Mouse (Mus musculus) embryo, embryonic 10.5 days (tissue): ENCODE results near the gene Ss18l2.

Experiments
- DNase-seq: peaks from one replicate; pipeline ENCODE4 v3.0.0-alpha.2; 2015; ENCODE audit warnings: low spot score

Ss18l2 gene

DNA sequence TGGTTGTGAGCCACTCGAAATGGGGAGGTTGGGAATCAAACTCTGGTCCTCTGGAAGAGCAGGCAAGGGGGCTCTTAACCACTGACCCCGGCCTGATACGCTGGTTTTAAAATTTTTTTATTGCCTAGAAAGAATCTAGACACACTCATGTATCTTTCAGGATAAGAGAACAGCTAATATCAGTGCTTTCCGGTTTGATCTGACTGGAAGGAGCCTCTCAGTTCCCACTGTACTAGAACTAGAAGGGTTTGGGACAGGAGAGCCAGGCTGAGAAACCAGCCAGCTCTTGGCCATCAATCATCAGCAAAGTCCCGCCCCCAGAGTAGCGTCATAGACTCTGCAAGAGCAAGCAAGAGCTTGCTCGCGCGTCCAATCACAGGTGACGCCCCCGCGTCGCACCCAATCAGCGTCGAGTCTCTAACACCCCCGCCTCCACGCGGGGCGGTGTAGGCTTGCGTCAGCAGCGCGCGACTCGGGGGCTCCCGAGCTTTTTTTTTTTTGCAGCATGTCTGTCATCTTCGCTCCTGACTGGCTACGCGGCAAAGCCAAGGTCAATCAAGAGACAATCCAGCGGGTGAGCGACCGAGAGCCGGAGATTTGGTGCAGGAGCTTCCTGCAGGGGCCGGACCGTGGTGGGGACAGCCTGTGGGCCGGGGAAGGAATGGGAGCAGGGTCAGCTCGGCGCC lies at the start of gene Ss18l2:
Ss18l2 (plus strand) TSS at position 432 of the 686 bp plus-strand sequence.
- DNase-seq = peak; percentile 100

DNA sequence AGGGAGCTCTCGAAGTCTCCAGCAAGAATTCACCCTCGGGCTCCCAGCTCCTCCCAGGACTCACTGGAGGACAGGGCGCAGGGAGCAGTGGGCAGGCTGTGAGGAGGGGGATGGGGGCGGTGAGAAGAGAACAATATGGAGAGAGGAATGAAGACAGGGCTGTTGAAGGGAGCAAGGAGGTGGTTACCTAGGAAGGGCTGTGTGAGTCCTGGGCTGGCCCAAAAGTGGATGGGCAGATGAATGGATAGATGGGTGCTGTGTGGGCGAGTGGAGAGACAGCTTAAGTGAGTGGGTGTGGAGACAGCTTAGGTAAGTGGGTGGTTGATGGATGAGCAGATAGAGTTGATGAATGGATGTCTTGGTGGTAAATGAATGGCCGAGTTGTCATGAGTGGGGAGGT lies 46.7 kb upstream of the Ss18l2 start:
- DNase-seq = no peak

DNA sequence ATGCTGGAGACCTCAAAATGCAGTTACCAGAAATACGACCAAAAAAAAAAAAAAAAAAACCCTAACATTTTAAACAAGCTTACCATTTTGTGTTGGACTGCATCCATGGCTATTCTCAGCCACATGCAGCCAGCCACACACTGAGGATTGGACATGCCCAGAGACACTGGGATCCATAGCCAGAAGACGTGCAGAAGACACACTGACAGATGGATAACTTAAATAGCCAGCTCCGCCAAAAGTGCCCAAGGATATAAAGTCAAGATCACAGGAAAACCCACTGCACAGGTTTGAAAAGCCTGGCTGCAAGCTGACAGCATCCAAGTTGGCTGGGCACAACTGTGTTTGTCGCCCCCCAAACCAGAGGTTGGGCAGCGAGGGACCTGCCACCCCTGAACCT lies 46.0 kb upstream of the Ss18l2 start:
- DNase-seq = no peak

DNA sequence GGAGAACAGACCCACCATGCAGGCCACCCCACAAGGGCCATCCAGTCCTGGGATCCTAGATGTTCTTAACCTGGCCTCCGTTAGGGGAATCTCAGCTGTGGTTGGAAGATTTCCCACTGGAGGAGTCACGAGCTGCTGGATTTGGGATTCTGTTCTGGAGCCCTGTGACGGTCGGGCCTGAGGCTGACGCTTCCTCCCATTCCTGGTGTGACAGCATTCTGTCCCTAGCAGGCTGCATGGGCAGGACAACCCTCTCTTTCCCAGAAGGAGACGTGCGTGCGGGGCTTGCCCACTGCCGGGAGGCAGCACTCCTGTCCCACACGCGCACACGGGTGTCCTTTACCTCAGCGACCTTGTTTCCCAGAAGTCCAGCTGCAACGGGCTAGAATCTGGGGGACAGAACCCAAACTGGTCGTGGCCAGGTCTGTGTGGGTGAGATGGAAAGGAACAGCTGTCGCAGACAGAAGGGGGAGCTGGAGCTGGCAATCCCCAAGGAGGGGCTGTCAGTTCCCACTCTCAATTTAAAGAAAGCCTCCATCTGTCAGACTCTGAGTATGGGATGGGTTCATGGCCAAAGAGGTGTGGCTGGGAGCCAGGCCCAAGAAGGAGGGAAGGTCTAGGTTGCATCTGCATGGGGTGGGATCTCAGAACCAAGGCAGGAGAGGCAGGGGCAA lies 43.0 kb upstream of the Ss18l2 start:
- DNase-seq = no peak

DNA sequence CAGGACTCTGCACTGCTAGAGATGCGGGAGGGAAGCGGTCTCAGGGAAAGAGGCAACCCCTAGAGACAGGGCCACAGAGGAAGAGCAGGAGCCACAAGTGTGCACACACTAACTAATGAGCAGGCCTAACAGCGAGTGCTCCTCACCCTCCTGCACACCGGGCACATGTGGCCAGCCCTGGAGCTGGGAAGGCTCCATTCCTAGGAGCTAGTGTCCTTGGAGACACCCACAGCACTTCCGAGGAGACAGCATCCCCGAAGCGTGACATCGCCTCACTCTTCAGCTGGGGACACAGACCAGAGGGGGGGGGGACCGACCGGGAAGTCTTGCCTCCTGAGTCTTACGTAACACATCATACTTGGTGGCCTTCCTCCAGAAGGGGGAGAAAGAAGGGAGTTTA lies 42.3 kb upstream of the Ss18l2 start:
- DNase-seq = no peak

DNA sequence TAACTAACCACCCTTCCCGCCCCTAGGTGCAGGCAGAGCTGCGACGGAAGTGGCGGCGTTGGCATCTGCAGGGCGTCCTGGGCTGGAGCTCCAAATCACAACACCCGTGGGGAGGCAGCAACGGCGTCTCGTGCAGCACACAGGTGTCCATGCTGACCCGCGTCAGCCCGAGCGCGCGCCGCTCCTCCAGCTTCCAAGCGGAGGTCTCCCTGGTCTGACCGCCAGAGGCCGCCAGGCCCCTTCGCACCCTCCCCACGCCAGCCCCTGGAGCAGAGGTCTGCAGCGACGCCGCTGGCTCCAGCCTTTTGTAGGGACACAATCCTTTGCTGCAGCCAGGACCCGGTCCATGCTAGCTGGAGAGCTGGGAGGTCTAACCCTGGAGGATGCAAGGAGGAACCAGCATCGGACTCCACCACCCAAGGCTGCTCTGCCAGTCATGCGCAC lies 40.8 kb upstream of the Ss18l2 start:
- DNase-seq = peak; percentile 86

DNA sequence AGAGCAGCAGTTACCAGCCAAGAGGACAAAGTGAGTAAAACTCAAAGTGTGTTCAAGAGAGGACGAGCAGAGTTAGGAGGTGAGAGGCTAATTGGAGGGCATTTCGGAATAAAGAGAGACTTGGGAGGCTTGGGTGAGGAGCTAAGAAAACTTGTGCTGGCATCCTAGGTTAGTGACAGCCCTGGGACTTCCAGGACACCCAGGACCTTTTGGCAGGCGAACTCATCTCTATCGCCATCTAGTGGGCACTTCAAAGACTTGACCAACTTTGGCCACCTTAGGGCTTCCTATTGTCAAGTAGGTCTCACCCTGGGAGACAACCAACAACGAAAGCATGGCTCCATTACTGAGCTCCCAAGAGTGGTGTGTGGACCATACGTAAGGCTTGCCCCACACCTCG lies 38.8 kb upstream of the Ss18l2 start:
- DNase-seq = peak; percentile 88

DNA sequence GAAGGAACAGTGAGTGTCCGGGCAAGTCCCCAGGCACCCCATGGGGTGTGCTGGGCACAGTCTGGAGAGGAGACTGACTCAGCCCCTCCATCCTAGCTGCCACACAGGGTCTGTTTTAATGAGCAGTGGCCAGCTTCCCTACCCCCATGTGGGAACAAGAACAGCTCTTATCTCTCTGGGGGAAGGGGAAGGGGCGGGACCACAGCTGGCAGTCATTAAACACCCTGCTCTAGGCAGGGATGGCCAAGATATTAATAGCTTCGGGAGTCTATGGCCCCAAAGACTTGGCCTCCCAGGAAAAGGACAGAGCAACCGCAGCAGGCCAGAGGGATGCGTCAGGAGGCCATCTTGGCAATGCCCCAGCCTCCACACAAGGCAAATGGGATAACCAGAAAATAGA lies 37.8 kb upstream of the Ss18l2 start:
- DNase-seq = no peak

DNA sequence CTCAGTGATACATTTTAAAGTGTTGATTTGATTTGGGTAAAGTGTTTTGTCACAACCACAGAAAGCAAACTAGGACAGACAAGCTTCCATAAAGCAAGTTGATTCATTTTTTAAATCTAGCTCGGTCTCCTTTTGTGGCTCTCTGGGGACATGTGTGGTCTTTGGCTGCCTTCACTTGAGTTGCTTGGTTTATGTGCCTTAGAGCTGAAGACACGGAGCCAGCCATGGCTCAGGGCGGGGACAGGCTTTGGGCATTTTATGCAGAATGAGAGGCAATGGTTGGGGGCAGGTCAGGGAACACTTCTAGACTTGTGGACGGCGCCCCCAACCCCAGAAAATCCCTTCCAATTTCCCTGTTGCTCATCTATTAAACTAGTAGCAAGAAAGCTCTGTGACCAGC lies 36.4 kb upstream of the Ss18l2 start:
- no peak for DNase-seq

DNA sequence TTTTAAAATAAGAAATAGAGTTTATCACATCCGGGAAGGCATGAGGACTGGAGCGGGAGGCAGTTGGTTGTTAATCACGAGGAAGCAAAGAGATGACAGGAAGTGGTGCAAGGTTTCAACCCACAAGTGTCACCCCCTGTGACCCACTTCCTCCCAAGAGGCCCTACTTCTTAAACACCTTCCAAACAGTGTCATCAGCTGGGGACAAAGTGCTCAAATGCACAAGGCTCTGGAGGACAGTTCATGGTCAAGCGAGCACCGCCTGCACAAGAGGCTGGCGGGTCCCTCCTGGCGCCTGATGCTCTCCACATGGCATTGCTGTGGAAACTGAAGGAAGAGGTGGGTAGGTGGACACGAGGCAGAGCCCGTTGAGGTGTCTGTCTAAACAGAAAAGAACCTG lies 35.1 kb upstream of the Ss18l2 start:
- DNase-seq = no peak

DNA sequence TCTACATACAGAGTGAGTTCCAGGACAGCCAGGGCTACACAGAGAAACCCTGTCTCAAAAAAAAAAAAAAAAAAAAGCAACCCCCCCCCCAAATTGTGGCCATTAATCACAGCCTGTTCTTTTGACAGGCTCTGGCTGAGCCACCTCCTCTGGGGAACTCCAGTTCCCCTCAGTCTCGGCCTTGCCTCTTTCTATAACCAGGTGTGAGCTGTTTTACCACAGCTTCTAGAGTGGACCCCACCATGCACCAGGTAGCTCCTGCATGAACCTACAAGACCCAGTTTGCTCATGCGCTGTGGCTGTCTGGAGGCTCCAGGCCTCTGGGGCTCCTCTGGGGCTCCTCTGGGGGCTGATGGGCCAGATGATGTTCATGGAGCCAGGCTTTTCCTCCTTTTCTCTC lies 34.6 kb upstream of the Ss18l2 start:
- no peak for DNase-seq

DNA sequence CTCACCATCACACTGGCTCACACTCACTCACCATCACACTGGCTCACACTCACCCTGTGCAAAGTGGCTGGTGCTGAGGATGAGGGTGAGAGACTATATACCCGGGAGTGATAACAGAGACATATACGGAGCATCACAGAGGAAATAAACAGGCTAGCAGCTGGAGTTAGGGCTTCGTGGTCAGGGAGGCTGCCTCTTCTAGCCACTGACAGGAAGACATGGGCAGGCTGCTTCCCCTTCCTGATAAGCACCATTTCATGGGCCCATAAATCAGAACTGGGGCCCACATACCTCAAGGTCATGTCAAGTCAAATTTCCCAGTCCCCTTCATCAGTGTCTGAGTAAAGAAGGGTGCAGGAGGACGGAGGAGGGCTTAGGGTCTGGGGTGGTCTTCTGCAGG lies 33.1 kb upstream of the Ss18l2 start:
- no peak for DNase-seq

DNA sequence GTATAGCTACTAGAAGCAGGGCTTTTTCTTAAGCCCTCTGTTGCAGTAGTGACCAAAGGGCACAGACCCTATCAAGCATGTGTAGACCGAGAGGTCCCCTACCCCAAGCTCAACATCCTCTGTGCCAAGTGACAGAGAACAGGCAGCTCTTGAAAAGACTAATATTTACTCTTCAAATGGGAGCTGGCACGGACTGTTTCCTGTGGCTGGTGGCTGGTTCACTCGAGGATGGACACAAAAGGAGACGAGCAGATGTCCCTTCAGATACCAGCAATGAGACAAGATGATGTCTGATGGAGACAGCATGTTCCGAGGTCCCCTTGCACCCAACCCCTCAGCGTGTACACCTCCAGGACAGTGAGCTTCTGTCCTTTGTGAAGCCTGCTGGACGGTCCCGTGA lies 32.7 kb upstream of the Ss18l2 start:
- DNase-seq = no peak

DNA sequence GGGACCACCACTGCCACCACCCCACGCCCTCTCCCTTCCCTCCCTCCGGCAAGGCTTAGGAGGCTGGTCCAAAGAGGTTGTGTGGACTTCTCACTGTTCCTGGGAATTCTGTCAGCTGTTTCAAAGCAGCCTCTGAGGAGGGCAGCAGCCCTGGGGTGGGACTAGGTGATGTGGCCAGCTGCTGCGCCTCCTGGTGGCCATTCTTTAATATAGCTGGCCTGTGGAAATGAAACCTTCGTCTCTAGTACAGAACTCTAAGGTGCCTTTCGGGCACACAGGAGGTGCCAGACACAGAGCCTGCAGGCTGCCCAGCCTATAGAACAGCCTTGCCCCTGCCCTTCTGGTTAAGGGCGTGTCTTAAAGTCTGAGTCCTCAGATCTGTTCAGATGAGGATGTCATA lies 30.6 kb upstream of the Ss18l2 start:
- DNase-seq = peak; percentile 78

DNA sequence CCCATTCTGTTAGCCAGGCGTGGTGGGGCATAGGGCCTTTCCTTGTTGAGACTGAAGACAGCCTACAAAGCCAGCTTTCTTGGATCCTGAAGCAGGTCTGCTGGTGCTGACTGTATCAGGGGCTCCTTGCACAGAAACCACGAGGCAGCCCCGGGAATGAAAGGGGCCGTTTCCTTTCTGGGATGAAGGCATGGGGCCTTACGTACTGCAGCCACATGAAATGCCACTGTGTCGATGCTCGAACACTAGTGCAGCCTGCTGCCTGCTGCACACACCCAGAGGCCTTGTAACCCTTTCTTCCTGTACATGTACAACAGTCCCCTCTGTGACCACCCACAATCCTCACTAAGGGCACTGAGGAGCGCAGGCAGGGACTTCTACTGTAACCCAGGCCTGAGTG lies 28.9 kb upstream of the Ss18l2 start:
- no peak for DNase-seq

DNA sequence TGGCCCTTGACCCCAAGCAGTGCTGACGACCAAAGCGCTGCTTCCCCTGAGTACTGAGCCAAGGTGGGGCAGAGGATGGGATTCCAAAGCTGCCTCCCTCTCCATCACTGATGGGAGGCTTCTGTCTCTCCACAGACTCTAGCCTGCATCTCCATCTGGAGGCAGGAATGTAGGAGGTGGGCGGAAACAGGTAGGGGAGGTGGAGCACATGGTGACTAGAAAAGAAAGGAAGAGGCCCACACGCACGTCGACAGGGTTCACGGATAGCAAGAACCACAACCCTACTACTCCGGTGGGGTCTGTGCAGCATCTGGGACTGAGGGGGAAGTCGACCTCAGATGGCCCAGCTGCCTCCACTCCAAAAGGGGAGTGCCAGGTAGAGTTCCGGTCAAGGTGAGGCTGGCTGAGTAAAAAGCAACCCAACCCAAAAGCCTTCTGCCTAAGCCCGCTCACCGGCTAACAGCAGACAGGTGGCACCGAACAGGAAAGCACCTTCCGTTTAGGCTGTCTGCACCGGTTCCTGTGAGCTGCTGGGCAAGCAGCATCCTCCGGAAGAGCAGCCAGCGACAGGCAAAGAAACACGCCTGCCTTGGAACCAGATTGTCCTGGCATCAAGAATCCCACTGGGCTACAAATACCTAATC lies 28.0 kb upstream of the Ss18l2 start:
- no peak for DNase-seq

DNA sequence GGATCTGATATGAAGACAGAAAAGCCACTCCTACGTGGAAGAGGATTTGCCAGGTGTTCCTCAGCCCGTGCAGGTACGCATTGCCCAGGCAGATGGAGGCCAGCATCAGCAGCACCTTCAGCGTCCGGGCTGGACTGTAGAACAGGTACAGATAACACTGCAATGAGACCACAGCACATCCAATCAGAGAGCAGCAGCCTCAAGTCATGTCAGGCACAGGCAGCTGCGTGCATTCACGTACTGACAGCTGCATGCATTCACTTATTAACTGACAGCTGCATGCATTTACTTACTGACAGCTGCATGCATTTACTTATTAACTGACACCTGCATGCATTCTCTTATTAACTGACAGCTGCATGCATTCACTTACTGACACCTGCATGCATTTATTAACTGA lies 25.4 kb upstream of the Ss18l2 start:
- no peak for DNase-seq

DNA sequence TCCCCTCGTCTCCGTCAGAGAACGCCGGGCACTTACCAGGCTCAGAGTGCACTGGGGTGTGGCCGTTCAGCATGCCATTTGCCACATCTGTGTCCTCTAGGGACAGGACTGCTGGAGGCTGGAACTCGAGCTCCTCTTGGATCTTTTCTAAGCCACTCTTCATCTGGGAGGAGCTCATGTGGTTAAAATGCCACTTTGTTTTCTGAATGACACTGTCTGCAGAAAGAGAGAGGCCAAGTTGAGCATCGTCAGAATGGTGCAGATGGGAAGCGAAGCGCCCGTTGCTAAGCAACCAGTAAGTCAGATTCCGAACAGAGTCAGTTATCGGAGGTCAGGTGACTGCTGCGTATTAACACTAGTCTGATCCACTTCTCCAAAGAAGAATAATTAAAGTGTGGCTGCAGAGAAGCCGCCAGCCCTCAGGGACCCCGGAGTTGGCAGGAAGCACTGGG lies 19.9 kb upstream of the Ss18l2 start:
- no peak for DNase-seq

DNA sequence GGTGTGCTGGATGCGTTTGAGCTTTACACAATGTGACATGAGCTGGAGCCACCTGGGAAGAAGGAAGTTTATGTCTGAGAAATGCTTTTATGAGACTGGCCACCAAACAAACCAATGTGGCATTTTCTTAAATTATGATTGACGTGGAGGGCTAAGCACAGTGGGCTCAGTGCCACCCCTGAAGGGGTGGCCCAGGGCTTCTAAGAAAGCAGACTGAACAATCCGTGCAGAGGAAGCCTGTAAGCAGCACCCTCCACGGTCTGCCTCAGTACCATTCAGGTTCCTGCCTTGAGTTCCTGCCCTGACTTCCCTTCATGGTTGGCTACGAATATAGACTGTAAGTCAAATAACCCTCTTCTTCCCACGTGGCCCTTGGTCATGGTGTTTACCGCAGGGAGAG lies 19.4 kb upstream of the Ss18l2 start:
- DNase-seq = no peak

DNA sequence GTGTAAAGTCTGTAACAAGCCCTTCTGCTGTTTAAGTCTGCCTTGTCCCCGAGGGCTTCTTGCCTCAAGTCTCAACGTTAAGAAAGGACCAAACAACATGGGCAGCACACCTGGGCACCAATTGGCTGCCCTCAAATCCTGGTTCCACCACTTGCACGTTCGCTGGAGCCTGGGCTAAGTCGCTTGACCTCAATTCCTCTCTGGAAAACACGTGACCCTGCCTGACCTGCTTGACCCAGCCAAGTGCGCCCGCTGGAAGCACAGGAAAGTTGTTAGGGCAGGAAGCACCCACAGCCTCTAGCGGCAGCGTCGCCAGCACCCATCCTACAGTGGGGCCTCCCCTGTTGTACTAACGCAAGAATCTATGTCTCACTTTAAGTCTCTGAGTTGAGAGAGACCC lies 15.4 kb upstream of the Ss18l2 start:
- DNase-seq = no peak

DNA sequence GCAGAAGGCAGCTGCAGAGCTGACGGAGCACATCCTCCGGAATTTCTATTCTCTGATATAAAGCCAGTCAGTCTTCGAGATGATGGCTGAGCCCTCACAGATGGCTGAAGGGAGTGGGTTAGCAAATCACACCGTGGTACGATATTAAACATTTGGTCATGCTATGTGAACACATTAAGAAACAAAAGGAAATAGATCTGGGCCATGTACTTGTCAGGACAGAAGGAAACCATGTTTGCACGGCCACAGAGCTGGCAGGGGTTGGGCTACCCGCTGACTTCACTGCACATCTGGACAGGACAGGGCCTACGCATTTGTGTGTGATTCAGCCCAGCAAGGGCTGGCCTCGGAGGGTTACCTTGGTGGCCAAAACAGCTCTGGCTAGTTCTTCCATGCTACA lies 13.5 kb upstream of the Ss18l2 start:
- no peak for DNase-seq

DNA sequence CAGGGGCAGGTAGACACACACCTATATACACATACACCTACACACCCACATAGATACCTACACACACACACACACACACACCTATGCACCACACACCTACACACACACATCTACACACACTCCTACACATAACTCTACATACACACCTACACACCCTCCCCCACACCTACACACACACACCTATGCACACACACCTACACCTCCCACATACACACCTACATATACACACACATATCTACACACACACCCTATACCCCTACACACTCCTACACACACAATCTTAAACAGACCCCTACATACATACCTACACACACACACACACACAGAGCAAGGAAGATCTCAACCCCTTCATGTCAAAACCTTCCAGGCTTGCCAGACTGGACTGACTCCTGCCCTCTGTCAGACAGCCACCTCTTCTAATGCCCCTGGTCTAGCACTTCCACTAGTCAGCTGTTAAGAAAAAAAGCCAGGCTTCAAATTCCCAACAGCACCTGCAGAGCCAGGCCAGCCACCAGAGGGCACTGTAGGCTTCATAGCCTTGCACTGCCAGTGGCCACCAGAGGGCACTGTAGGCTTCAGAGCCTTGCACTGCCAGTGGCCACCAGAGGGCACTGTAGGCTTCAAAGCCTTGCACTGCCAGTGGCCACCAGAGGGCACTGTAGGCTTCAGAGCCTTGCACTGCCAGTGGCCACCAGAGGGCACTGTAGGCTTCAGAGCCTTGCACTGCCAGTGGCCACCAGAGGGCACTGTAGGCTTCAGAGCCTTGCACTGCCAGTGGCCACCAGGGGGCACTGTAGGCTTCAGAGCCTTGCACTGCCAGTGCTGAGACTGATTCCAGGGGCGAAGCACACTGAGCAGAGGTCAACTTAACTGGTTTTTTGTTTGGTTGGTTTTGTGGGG lies 12.7 kb upstream of the Ss18l2 start:
- DNase-seq = no peak
